15 mouse cellular contexts compared by ENCODE assay signal in genomic region chr8:77714455-77714854, GRCm38 (mm10). TPM values are rescaled to one million over a fixed set of nuclear protein-coding genes. Genes with fewer than 3 reads are reported as not detected.
DNase-seq lines count a peak whose midpoint lies in the region; ATAC-seq and TF ChIP-seq lines count a peak whose summit lies in the region.
"Had no signal": no experiment of that assay in that cellular context is flagged by ENCODE, and none has a peak within 500 bp of the region (broad histone marks: within the 10 kb centered on the region; RNA-seq: fewer than 3 reads in every experiment).

No protein-coding gene starts in this region.

- no peaks in the 10 kb centered on the region for H3K36me3 ChIP-seq in embryonic facial prominence, embryonic 11.5 days (replicated peaks; ENCODE audit: control insufficient read depth, insufficient read depth, low read depth, low read length)
- H3K36me3 ChIP-seq in limb, embryonic 10.5 days: peaks cover 28% of the 10 kb centered on the region
- no peaks in the 10 kb centered on the region for H3K36me3 ChIP-seq in midbrain, embryonic 14.5 days (ENCODE audit: control insufficient read depth, insufficient read depth, low read length)
- H3K36me3 ChIP-seq: liver, embryonic 13.5 days had no signal

- intact Hi-C loops in left cerebral cortex, adult 2 months (cut with DNase I): no loop called here

- peak; percentile 9 for DNase-seq in layer of hippocampus, adult 11-12 months (ENCODE audit: low spot score)
- no peak for DNase-seq in layer of hippocampus, postnatal 25 days (ENCODE audit: extremely low spot score in 1 of 2, low spot score in 1 of 2)
- peak; percentile 52 for DNase-seq in brain, embryonic 14.5 days (ENCODE audit: low read depth)
- DNase-seq in embryonic facial prominence, embryonic 11.5 days (ENCODE audit: low spot score): peak; percentile 63
- peak; percentile 44 for DNase-seq in limb, embryonic 10.5 days (ENCODE audit: low spot score)
- DNase-seq in left cerebral cortex, adult 2 months (ENCODE audit: extremely low spot score in 1 of 2, low spot score in 2 of 2): no peak
- DNase-seq in midbrain, embryonic 14.5 days: no peak
- DNase-seq: adrenal gland, postnatal 36 days; cerebellum, adult 9-11 months; gastrocnemius, postnatal 14 days; liver, embryonic 13.5 days; lung, postnatal 36 days; right cerebral cortex, postnatal 25 days had no signal

- peaks cover 9% of the 10 kb centered on the region for H3K4me1 ChIP-seq in embryonic facial prominence, embryonic 11.5 days (ENCODE audit: control insufficient read depth, insufficient read depth, low read length)
- peaks cover 97% of the 10 kb centered on the region for H3K4me1 ChIP-seq in limb, embryonic 10.5 days
- no peaks in the 10 kb centered on the region for H3K4me1 ChIP-seq in midbrain, embryonic 14.5 days (ENCODE audit: control insufficient read depth, insufficient read depth, low read length)

- H3K4me2 ChIP-seq in embryonic facial prominence, embryonic 11.5 days (ENCODE audit: low read depth, low read length): no peak overlapping the region
- no peak overlapping the region for H3K4me2 ChIP-seq in midbrain, embryonic 14.5 days (ENCODE audit: low read length)
- H3K4me2 ChIP-seq: hindbrain, embryonic 14.5 days; liver, embryonic 13.5 days had no signal

- H3K27me3 ChIP-seq in embryonic facial prominence, embryonic 11.5 days (ENCODE audit: control insufficient read depth, insufficient read depth, low read length): no peaks in the 10 kb centered on the region
- no peaks in the 10 kb centered on the region for H3K27me3 ChIP-seq in limb, embryonic 10.5 days (ENCODE audit: low read depth, poor library complexity, severe bottlenecking)
- H3K27me3 ChIP-seq in midbrain, embryonic 14.5 days (ENCODE audit: control insufficient read depth, insufficient read depth, low read length): no peaks in the 10 kb centered on the region
- H3K27me3 ChIP-seq: liver, embryonic 13.5 days had no signal

- TF ChIP-seq POLR2A in brain, embryonic 14.5 days (IDR thresholded peaks at IDR 0.05; ENCODE audit: borderline replicate concordance, extremely low read depth, insufficient read depth, insufficient read length, poor library complexity, severe bottlenecking): no peak

- no peak for TF ChIP-seq CTCF in brain, embryonic 14.5 days (IDR thresholded peaks at IDR 0.05; ENCODE audit: borderline replicate concordance, extremely low read depth, insufficient read depth, insufficient read length)
- TF ChIP-seq CTCF in left cerebral cortex, adult 2 months (IDR thresholded peaks at IDR 0.05): no peak

- 34% methylated on average over 7 of the region's 7 CpGs for WGBS in embryonic facial prominence, embryonic 11.5 days
- 33% methylated on average over 7 of the region's 7 CpGs for WGBS in limb, embryonic 10.5 days
- WGBS in midbrain, embryonic 14.5 days: 80% methylated on average over 7 of the region's 7 CpGs

- H3K9me3 ChIP-seq in embryonic facial prominence, embryonic 11.5 days (replicated peaks; ENCODE audit: control insufficient read depth, low read length): no peaks in the 10 kb centered on the region
- H3K9me3 ChIP-seq in limb, embryonic 10.5 days (replicated peaks): no peaks in the 10 kb centered on the region
- H3K9me3 ChIP-seq in midbrain, embryonic 14.5 days (ENCODE audit: control insufficient read depth, low read length): no peaks in the 10 kb centered on the region
- H3K9me3 ChIP-seq: liver, embryonic 13.5 days had no signal

- H3K27ac ChIP-seq in embryonic facial prominence, embryonic 11.5 days (replicated peaks; ENCODE audit: low read depth, low read length): no peak overlapping the region
- peak overlapping the region; percentile 76 for H3K27ac ChIP-seq in limb, embryonic 10.5 days
- no peak overlapping the region for H3K27ac ChIP-seq in left cerebral cortex, adult 2 months
- no peak overlapping the region for H3K27ac ChIP-seq in midbrain, embryonic 14.5 days (replicated peaks; ENCODE audit: low read depth, low read length)
- H3K27ac ChIP-seq: hindbrain, embryonic 14.5 days; liver, embryonic 13.5 days had no signal

- H3K9ac ChIP-seq in embryonic facial prominence, embryonic 11.5 days (replicated peaks; ENCODE audit: low read length): no peak overlapping the region
- H3K9ac ChIP-seq in midbrain, embryonic 14.5 days (replicated peaks; ENCODE audit: low read length): no peak overlapping the region
- H3K9ac ChIP-seq: hindbrain, embryonic 14.5 days; liver, embryonic 13.5 days had no signal

- no peak overlapping the region for H3K4me3 ChIP-seq in embryonic facial prominence, embryonic 11.5 days (ENCODE audit: low read depth, low read length)
- H3K4me3 ChIP-seq in limb, embryonic 10.5 days: no peak overlapping the region
- no peak overlapping the region for H3K4me3 ChIP-seq in left cerebral cortex, adult 2 months
- no peak overlapping the region for H3K4me3 ChIP-seq in midbrain, embryonic 14.5 days (replicated peaks; ENCODE audit: low read depth, low read length)
- H3K4me3 ChIP-seq: liver, embryonic 13.5 days had no signal

- ATAC-seq in embryonic facial prominence, embryonic 11.5 days (replicated peaks; ENCODE audit: insufficient number of reproducible peaks, low FRiP score, low TSS enrichment, low read depth): no peak
- ATAC-seq in midbrain, embryonic 14.5 days (ENCODE audit: low FRiP score, low TSS enrichment): no peak
- ATAC-seq: intestine, postnatal 0 days had no signal

RNA-seq across cellular contexts. Expression of gene Ednra, which starts 9.8 kb away (rescaled TPM):
- total RNA-seq in layer of hippocampus, postnatal 25 days (2021): 1 to 10 TPM; 4.4 to 5.6 TPM
- 8.5 and 12.5 TPM in 2 replicates for polyA plus RNA-seq in brain, embryonic 14.5 days (2012; rRNA removed)
- polyA plus RNA-seq in embryonic facial prominence, embryonic 11.5 days (2014; fragmentation: Nextera tagmentation; extraction: Ambion mirVana): 53.9 and 60.4 TPM in 2 replicates
- 49.3 and 68.9 TPM in 2 replicates for polyA plus RNA-seq in limb, embryonic 10.5 days (2016; fragmentation: Nextera tagmentation; extraction: Ambion mirVana)
- total RNA-seq in left cerebral cortex, adult 2 months (2021): 1 to 10 TPM; 2.8 to 3.5 TPM
- polyA plus RNA-seq in midbrain, embryonic 14.5 days (2014; fragmentation: Nextera tagmentation; extraction: Ambion mirVana): 3.7 and 7.1 TPM in 2 replicates

Comparison
In these comparisons a context has a peak if more than half of its experiments do, and no peak if none do; other contexts are left out.
1. DNase-seq: peak in layer of hippocampus, adult 11-12 months (single experiment), brain, embryonic 14.5 days (single experiment), embryonic facial prominence, embryonic 11.5 days (single experiment) and limb, embryonic 10.5 days (single experiment); none in layer of hippocampus, postnatal 25 days (0 of 2), left cerebral cortex, adult 2 months (0 of 2) and midbrain, embryonic 14.5 days (single experiment).